Mouse (Mus musculus) urinary bladder, postnatal 14 days (tissue): ENCODE measurements around the gene Gm3159.
"Not testable (repeated sequence)": the region's sequence is repeated elsewhere in the genome, so short reads cannot be mapped to it uniquely, and the experiment has no call there.

Experiments
- DNase-seq: peaks from one replicate; pipeline ENCODE4 v3.0.0; 2021; ENCODE audit warnings: low spot score

The Gm3159 gene

GRCm38 (mm10) chr14:4397226-4397625 lies at the start of gene Gm3159:
TSS of gene Gm3159 (plus strand) at chr14:4397526.
- DNase-seq = not testable (repeated sequence)

GRCm38 (mm10) chr14:4368991-4369390 lies 28.3 kb upstream of the Gm3159 start:
- DNase-seq = not testable (repeated sequence)

- DNase-seq = not testable (repeated sequence)
These were observed 27.6 kb upstream of the Gm3159 start for GRCm38 (mm10) chr14:4369691-4370090.

GRCm38 (mm10) chr14:4377871-4378270 lies 19.5 kb upstream of the Gm3159 start:
- DNase-seq = peak; percentile 3

- not testable (repeated sequence) for DNase-seq
These were observed 11.7 kb upstream of the Gm3159 start for GRCm38 (mm10) chr14:4385606-4386005.

GRCm38 (mm10) chr14:4392841-4393530 lies 4.3 kb upstream of the Gm3159 start:
- not testable (repeated sequence) for DNase-seq

GRCm38 (mm10) chr14:4398624-4399023 lies 1.3 kb downstream of the Gm3159 start:
- DNase-seq = not testable (repeated sequence)

GRCm38 (mm10) chr14:4400115-4400789 lies 2.9 kb downstream of the Gm3159 start:
- DNase-seq = not testable (repeated sequence)

GRCm38 (mm10) chr14:4401245-4401644 lies 3.9 kb downstream of the Gm3159 start:
- DNase-seq = not testable (repeated sequence)

- DNase-seq = not testable (repeated sequence)
These were observed 6.5 kb downstream of the Gm3159 start for GRCm38 (mm10) chr14:4403840-4404239.

- not testable (repeated sequence) for DNase-seq
These were observed 12.6 kb downstream of the Gm3159 start for GRCm38 (mm10) chr14:4409939-4410338.

GRCm38 (mm10) chr14:4414965-4415835 lies 17.9 kb downstream of the Gm3159 start, which contains the start of gene Gm3164:
TSS of gene Gm3164 (plus strand) at chr14:4415448.
- DNase-seq = peak; percentile 29

- not testable (repeated sequence) for DNase-seq
These were observed 33.4 kb downstream of the Gm3159 start, which contains the start of gene Gm3173 for GRCm38 (mm10) chr14:4430692-4431091. TSS of gene Gm3173 (plus strand) at chr14:4430992.
